Mouse (Mus musculus) Patski (cell line): ENCODE data around the gene Slc16a7. TPM values are rescaled to one million over a fixed set of nuclear protein-coding genes. Genes with fewer than 3 reads are reported as not detected.
A peak's percentile ranks its signal among the peaks of the same experiment; 100 is the strongest.

Source experiments
- ATAC-seq: fragments of 100-300 bp; one replicate; pipeline ENCODE4 v1.8.0; 2021
- CTCF ChIA-PET: fragments of 350-600 bp; sonication (Branson Sonifier 250); formaldehyde crosslinking; loops from one replicate; lab custom pipeline; 2022; ENCODE audit warnings: inconsistent platforms; lab: Charles Lee
- POLR2A ChIA-PET: fragments of 350-600 bp; sonication (Branson Sonifier 250); formaldehyde crosslinking; loops from one replicate; lab custom pipeline; 2022; ENCODE audit warnings: antibody characterized with exemption, inconsistent platforms; lab: Charles Lee
- DNase-seq: peaks from one replicate; pipeline ENCODE4 v3.0.0-alpha.2; 2011; ENCODE audit warnings: low read depth, low spot score
- H3K27me3 ChIP-seq: fragments of 371-371 bp; one replicate; pipeline ENCODE4 v1.5.1; 2021
- CTCF ChIP-seq: fragments of 100-300 bp; IDR thresholded peaks from one replicate; pipeline ENCODE4 v1.5.1; 2021
- in situ Hi-C: fragments of 300-500 bp; cut with MboI; formaldehyde crosslinking; loops from 3 replicates; pipeline ENCODE4 v1.11.1; 2018; ENCODE audit warnings: low pct_unique_long_range_greater_than_20kb, mixed read lengths
- polyA plus RNA-seq: library from polyadenylated mRNA; unstranded; gene quantifications from one replicate; pipeline ENCODE4 v1.2.3, GENCODE M21; 2021

The Slc16a7 gene
- polyA plus RNA-seq, 1 experiment from 2014 or later: 2.4 TPM

DNA sequence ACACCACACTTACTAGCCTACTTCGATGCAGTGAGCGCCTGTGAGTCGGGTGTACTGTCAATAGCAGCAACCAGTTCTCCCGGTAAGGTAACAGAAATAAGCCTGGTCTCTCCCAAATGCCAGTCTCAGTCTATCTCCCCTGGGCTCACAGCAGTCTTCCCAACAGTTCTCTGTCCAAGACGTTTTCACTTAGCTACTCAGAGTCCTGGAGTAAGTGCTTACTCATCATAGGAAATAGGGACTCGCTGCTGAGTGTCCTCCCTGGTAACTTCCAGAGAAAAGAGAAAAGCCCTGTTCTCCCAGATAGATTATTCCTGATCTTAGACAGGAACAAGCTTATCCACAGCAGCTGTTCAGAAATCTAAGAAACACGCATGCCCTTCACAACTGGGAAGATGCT lies 30.8 kb downstream of the Slc16a7 start:
- no peak for TF ChIP-seq CTCF
- no peaks in the 10 kb centered on the region for H3K27me3 ChIP-seq
- ATAC-seq: no peak
- CTCF ChIA-PET: no interaction called here
- in situ Hi-C loops: no loop called here
- POLR2A ChIA-PET: no interaction called here
- DNase-seq: no peak

DNA sequence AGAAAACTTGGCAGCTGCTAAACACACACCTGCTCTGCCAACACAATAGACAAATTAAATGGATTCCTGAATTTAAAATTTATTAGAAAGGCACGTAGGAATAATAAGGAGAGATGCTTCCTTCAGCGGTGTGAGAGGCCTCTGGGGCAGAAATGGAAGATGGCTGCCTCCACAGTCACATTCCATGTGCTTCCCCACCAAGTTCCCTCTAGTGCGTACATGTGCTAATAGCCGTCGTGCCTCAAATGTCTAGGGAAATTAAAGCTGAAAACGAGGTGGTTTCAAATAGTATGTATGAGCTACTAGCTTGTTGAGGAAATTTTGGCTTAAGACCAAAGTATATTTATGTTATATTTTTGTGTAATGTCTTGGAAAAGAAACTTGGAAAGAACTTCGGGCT lies 36.5 kb downstream of the Slc16a7 start:
- no peak for ATAC-seq
- no peak for TF ChIP-seq CTCF
- in situ Hi-C loops: no loop called here
- CTCF ChIA-PET: no interaction called here
- POLR2A ChIA-PET: no interaction called here
- no peaks in the 10 kb centered on the region for H3K27me3 ChIP-seq
- no peak for DNase-seq

DNA sequence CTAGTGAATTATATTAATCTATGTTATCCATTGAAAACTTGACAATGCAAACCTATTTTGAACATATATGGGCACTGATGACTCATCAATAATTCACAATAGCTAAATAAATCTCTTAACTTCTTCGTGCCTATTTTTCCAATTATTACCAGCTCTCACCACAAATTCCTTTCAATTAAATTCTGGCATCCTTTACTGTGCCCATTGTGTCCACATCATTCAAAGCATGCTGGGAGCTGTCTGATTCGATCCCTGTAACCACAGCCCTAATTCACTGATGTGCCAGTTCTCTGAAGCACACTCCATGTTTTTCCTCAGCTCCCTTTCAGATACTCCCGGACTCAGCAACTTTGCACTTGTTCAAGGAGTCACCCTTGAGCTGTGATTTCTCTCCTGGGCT lies 41.1 kb downstream of the Slc16a7 start:
- ChIA-PET POLR2A (no interaction called here), CTCF (no interaction called here)
- ATAC-seq: no peak
- in situ Hi-C loops: no loop called here
- no peak for DNase-seq
- H3K27me3 ChIP-seq: no peaks in the 10 kb centered on the region
- no peak for TF ChIP-seq CTCF

DNA sequence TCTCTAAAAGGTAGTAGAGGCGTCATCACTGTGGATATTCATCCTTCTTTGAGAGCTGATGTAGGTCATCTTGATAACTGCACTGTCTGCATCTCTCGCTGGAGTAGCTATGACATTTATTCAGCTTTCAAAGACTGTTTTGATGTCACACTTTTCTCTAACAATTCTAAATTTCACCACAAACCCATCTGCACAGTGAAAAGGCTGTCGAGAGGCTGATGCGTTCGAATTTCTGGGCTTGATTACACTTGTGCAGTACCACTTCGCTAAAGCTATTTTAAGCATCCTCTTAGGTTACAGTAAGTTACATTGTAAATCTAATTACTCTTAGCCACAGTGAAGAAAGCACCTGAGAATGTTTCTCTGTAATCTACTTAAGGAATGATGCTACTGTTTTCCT lies 42.1 kb downstream of the Slc16a7 start:
- CTCF ChIA-PET: no interaction called here
- TF ChIP-seq CTCF: no peak
- DNase-seq: no peak
- in situ Hi-C loops: no loop called here
- no peak for ATAC-seq
- no peaks in the 10 kb centered on the region for H3K27me3 ChIP-seq
- POLR2A ChIA-PET: no interaction called here

DNA sequence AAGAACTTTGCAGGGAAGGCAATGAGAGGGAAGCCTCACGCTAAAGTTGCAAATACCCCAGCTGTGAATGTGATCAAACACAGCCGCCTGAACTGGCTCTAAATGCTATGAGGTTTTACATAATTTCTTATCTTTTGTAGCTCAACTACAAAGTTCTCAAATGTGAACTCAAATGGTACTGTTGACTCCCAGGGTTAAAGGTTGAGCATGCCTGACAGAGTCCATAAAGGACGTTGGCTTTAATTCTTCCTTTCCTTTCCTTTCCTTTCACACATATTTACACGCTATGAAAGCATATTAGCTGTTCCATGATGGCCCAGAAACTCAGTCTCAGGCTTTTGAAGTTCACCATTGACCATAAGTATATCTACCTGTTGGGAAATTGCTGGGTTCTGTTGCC lies 42.9 kb downstream of the Slc16a7 start:
- TF ChIP-seq CTCF: no peak
- in situ Hi-C loops: no loop called here
- no peak for ATAC-seq
- ChIA-PET POLR2A (no interaction called here), CTCF (interaction anchor here (0.6 kb wide), 1 partner anchor 377 kb away, joined by 3 read pairs; no protein-coding TSS in a partner anchor)
- DNase-seq: no peak
- no peaks in the 10 kb centered on the region for H3K27me3 ChIP-seq

DNA sequence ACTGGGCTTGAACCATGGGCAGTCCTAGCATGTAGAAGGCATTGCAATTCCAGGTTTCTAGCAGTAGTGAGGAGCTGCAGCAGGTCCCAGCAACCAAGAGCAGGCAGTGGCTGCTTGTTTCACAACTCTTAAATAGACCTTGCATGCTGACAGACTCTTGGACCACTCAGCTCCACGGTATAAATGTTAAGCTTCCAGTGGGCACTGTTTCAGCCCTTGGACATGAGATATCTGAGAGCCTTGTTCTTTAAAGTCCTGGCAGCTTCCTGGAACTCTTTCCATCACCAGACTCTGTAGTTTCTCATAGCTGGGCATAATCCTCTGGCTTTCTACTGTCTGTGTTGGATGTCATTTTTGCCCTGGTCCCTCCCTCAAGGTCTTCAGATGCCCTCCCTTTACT lies 43.7 kb downstream of the Slc16a7 start:
- in situ Hi-C loops: no loop called here
- no peak for TF ChIP-seq CTCF
- DNase-seq (no peak), ATAC-seq (no peak)
- CTCF ChIA-PET: interaction anchor here (0.6 kb wide), 1 partner anchor 376 kb away, joined by 3 read pairs; no protein-coding TSS in a partner anchor
- POLR2A ChIA-PET: no interaction called here
- no peaks in the 10 kb centered on the region for H3K27me3 ChIP-seq

DNA sequence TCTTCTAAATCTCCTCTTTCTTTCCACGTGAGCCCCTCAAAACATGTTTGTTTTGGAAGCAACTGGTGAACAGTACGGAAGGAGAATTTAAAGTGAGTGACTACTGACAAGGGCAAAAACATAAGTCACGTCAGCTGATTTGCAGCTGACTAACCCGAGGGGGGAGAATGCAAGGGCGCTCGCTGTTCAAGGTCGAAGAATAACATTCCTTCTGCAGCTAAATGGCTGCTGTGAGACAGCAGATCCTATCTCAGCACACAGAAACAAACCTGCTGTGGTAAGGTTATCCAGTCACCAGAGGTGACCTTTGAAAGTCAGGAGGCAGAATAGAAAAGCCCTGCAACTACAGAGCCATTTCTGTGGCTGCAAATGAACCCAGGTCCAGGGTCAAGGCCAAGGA lies 47.1 kb downstream of the Slc16a7 start:
- H3K27me3 ChIP-seq: no peaks in the 10 kb centered on the region
- CTCF ChIA-PET: no interaction called here
- ATAC-seq (no peak), DNase-seq (no peak)
- POLR2A ChIA-PET: no interaction called here
- TF ChIP-seq CTCF: no peak
- in situ Hi-C loops: no loop called here

DNA sequence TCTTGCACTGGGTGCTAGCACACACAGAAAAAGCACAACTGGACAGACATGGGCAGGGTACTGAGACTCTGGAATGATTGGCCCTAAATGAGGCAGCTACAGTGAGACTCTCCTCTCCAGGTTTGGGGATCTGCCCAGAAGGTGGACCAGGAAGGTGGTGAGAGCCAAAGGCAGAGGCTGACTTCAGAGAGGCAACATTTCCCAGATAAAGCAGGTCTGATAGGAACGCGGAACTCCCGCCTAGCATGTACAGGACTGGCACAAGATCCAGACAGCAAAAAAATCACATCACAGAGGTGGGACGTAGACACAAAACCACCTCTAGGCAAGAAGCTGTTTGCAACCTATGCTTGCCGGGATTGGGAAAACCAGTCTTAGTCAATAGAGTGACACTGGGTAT lies 55.5 kb downstream of the Slc16a7 start:
- CTCF ChIA-PET: no interaction called here
- DNase-seq (no peak), ATAC-seq (no peak)
- in situ Hi-C loops: no loop called here
- POLR2A ChIA-PET: no interaction called here
- no peaks in the 10 kb centered on the region for H3K27me3 ChIP-seq
- no peak for TF ChIP-seq CTCF

DNA sequence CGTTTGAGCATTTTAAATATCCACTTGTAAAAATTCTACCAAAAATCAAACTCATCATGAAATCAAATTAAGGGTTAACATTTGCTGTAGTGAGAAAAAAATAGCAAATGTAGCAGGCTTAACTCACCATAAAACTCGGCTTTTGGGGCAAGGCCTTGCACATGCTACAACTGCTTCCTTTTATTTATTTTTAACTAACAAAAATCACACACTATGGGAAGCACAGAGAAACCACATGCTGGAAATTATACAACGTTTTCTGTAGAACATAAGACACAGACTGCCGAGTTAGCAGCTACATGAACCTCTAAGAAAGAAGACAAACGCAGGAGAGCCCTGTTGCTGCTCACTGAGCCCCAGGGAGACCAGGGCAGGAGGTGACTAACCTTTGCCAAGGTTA lies 57.9 kb downstream of the Slc16a7 start:
- no peaks in the 10 kb centered on the region for H3K27me3 ChIP-seq
- no peak for ATAC-seq
- POLR2A ChIA-PET: no interaction called here
- DNase-seq: no peak
- TF ChIP-seq CTCF: no peak
- CTCF ChIA-PET: no interaction called here
- in situ Hi-C loops: no loop called here

DNA sequence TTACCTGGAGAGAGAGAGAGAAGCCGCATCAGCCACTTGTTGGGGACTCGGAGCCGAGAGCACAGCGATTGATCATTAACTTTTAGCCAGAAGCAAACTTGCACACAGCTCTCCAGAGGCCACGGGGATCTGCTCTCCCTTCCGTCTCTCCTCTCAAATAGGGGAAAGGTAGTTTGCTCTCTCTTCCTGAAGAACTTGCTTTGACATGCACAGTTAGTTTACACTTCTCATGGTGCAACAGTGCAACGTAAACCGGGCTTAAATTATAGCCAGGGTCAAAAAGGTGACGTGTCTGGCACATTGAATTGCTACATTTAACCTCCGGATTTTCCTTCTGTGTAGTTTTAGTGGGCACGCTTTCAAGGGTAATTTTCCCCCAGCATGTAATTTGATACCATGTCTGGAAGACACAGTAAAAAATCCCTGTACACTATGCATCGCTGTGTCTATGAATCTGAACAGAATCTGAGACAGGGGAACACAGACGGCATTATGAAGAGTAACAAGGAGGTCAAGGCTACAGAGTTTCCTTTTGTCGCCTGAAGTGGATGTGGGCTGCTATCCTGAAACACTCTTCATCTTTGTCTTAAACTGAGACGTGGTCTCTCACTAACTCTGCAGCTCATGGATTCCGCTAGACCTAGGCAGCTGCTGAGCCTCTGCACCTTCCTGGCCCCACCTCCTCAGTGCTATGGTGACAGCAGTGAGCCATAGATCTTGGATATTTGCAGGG lies 60.8 kb downstream of the Slc16a7 start:
- ATAC-seq (peak; percentile 72), DNase-seq (peak; percentile 33)
- ChIA-PET CTCF (no interaction called here), POLR2A (no interaction called here)
- TF ChIP-seq CTCF: no peak
- no peaks in the 10 kb centered on the region for H3K27me3 ChIP-seq
- in situ Hi-C loops: no loop called here

DNA sequence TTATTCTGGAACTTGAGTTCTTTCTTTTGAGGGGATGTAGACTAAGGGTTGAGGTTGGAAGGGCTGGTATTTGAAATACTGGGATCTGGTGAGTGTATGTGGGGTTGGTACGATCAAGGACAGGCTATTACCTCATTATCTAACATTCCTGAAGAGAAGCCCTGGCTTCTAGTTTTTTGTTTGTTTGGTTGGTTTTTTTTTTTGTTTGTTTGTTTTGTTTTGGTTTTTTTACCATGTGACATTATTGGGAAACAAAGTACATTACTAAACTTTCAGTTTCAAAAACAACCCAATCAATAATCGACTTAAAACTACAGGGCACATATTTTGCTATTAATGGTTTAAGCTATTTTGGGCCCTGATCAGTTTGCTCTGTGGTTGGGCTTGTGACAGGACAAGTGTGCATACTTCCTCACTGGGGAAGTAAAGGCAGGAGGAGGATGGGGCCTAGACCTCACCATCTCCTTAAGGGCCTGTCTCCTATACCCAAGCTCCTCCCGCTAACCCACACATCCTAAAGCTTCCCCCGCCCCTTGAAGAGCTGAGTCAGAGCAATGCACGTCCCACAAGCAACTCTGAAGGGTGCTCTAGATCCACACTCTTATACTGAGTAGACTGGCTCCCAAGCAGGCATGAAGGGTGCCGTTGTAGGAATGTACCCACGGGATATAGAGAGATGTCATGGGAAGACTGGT lies 64.2 kb downstream of the Slc16a7 start:
- no peak for ATAC-seq
- no peak for DNase-seq
- in situ Hi-C loops: no loop called here
- H3K27me3 ChIP-seq: no peaks in the 10 kb centered on the region
- POLR2A ChIA-PET: interaction anchor here (0.7 kb wide), 1 partner anchor 77 kb away, joined by 3 read pairs; no protein-coding TSS in a partner anchor
- CTCF ChIA-PET: no interaction called here
- no peak for TF ChIP-seq CTCF
